Mouse (Mus musculus) heart, postnatal 0 days (tissue): ENCODE results near the gene Elovl6. TPM values are rescaled to one million over a fixed set of nuclear protein-coding genes. Genes with fewer than 3 reads are reported as not detected.
A peak's percentile ranks its signal among the peaks of the same experiment; 100 is the strongest.

Experiments
- ATAC-seq: fragments of 200-750 bp; cut with Nextera tagmentation; 2 replicates; pipeline ENCODE4 v1.8.0; 2017; ENCODE audit warnings: low read depth, moderate number of reproducible peaks, moderate library complexity; ENCODE audit not compliant: insufficient read depth
- DNase-seq: peaks from one replicate; pipeline ENCODE4 v3.0.0-alpha.2; 2016; ENCODE audit warnings: low spot score
- H3K27ac ChIP-seq: fragments of 300-500 bp; sonication (generic); 2 replicates; pipeline ENCODE4 v1.5.1; 2014; ENCODE audit warnings: low read depth, mild to moderate bottlenecking
- H3K27me3 ChIP-seq: fragments of 300-500 bp; sonication (generic); 2 replicates; pipeline ENCODE4 v1.6.1; 2014; ENCODE audit warnings: low read length, mixed read lengths; ENCODE audit not compliant: control insufficient read depth, insufficient read depth
- H3K36me3 ChIP-seq: fragments of 300-500 bp; sonication (generic); replicated peaks from 2 replicates; pipeline ENCODE4 v1.6.1; 2014; ENCODE audit warnings: low read length, mixed read lengths; ENCODE audit not compliant: control insufficient read depth, insufficient read depth
- H3K4me1 ChIP-seq: fragments of 300-500 bp; sonication (generic); 2 replicates; pipeline ENCODE4 v1.6.1; 2014; ENCODE audit warnings: antibody characterized with exemption; ENCODE audit not compliant: control insufficient read depth, insufficient read depth
- H3K4me2 ChIP-seq: fragments of 300-500 bp; sonication (generic); 2 replicates; pipeline ENCODE4 v1.6.1; 2014; ENCODE audit warnings: low read depth, mild to moderate bottlenecking, low read length, moderate library complexity
- H3K4me3 ChIP-seq: fragments of 300-500 bp; sonication (generic); 2 replicates; pipeline ENCODE4 v1.5.1; 2014; ENCODE audit warnings: low read depth, low read length
- H3K9ac ChIP-seq: fragments of 300-500 bp; sonication (generic); replicated peaks from 2 replicates; pipeline ENCODE4 v1.6.1; 2014; ENCODE audit warnings: low read depth, low read length, mixed read lengths
- H3K9me3 ChIP-seq: fragments of 300-500 bp; sonication (generic); replicated peaks from 2 replicates; pipeline ENCODE4 v1.6.1; 2016; ENCODE audit warnings: low read length; ENCODE audit not compliant: control insufficient read depth
- CTCF ChIP-seq: IDR thresholded peaks from 2 replicates; pipeline ENCODE4 v1.5.1; 2016; ENCODE audit warnings: antibody characterized with exemption, control low read depth, low read depth
- EP300 ChIP-seq: IDR thresholded peaks from 2 replicates; pipeline ENCODE4 v1.6.1; 2016; ENCODE audit warnings: antibody characterized with exemption, low read depth
- WGBS: fragments of 180-500 bp; shearing (Covaris S2); extraction: QIAGEN DNeasy Blood & Tissue Kit; methylation state at CpG from one replicate; pipeline ENCODE4 v1.1.7; 2014; 5-methylcytosine and 5-hydroxymethylcytosine counted together
- polyA plus RNA-seq: library from polyadenylated mRNA; unstranded; fragments of >200 nt; fragmentation: Nextera tagmentation; extraction: Ambion mirVana; gene quantifications from 2 replicates; pipeline ENCODE4 v1.2.1, GENCODE M21; 2015
- total RNA-seq: library from RNA; depleted of rRNA; stranded (reverse); fragments of >200 nt; gene quantifications from 2 replicates; pipeline ENCODE4 v1.2.3, GENCODE M21; 2014; ENCODE audit warnings: low replicate concordance

Elovl6 gene
- total and polyA plus RNA-seq, 2 experiments from 2014 or later = 2.9 to 5.2 TPM

DNA sequence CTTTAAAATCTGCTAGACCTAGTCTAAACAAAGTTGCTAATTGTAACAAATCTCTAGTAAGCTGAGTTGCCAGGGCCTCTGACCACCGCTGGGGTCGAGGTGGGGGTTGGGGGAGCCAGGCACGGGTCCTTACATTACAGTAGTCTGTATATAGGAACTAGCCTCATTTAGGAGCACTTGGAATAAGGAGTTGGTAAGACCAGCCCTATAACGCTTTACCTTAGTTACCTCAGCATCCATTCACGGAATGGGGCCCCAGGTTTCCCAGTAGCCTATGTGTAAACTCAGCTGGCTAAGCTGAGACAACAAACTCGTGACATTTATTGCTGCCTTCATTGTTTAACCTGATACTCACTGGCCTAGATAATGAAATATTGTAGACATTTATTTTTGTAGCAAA is 3.3 kb downstream of the Elovl6 start:
- no peak for DNase-seq
- H3K9me3 ChIP-seq = no peaks in the 10 kb centered on the region
- H3K27ac ChIP-seq = peak overlapping the region; percentile 81; the same call in 1 of the 2 replicates
- 0 out of 2 replicates have a peak, but pooled peaks cover 6% of the 10 kb centered on the region for H3K4me1 ChIP-seq
- H3K4me3 ChIP-seq = 0 out of 2 replicates have a peak overlapping the region, but pooled peaks have one; percentile 30
- 50% methylated on average over 6 of the region's 6 CpGs for WGBS
- TF ChIP-seq EP300 (no peak), CTCF (no peak)
- H3K27me3 ChIP-seq = no peaks in the 10 kb centered on the region
- ATAC-seq = no peak
- H3K36me3 ChIP-seq = no peaks in the 10 kb centered on the region
- H3K4me2 ChIP-seq = peak overlapping the region; percentile 56; the same call in 1 of the 2 replicates
- no peak overlapping the region for H3K9ac ChIP-seq

GRCm38 (mm10) chr3:129536109-129536508 is 4.0 kb downstream of the Elovl6 start:
- H3K36me3 ChIP-seq = no peaks in the 10 kb centered on the region
- H3K9me3 ChIP-seq = no peaks in the 10 kb centered on the region
- peak; percentile 93 for ATAC-seq
- H3K27me3 ChIP-seq = no peaks in the 10 kb centered on the region
- DNase-seq = peak; percentile 99
- 0 out of 2 replicates have a peak overlapping the region, but pooled peaks have one; percentile 34 for H3K9ac ChIP-seq
- under 1% methylated on average over 11 of the region's 11 CpGs for WGBS
- 0 out of 2 replicates have a peak, but pooled peaks cover 6% of the 10 kb centered on the region for H3K4me1 ChIP-seq
- TF ChIP-seq CTCF (no peak), EP300 (no peak)
- H3K27ac ChIP-seq = peak overlapping the region; percentile 81
- H3K4me3 ChIP-seq = peak overlapping the region; percentile 30
- peak overlapping the region; percentile 56 for H3K4me2 ChIP-seq

DNA sequence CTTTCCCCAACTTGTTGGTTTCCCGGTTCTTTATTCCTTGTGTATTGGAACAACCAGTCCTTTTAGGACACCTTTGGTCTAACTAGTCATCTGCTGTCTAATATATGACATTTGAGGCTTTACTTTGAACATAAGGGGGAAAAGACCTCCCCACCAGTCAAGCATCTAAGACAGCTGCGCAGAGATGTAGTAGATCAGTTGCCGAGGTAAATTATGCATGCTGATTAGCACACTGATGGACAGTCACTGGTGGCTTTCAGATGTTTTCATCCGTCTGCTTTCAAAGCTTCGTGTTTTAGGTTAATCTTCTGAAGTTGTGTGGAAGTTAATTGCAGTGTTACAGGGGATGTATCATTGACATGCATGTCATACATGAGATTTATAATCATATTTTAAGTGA is 5.8 kb downstream of the Elovl6 start:
- Histone ChIP-seq H3K4me2 (no peak overlapping the region), H3K27me3 (no peaks in the 10 kb centered on the region), H3K36me3 (0 out of 2 replicates have a peak, but pooled peaks cover 4% of the 10 kb centered on the region), H3K9me3 (no peaks in the 10 kb centered on the region), H3K27ac (no peak overlapping the region), H3K4me3 (no peak overlapping the region), H3K9ac (no peak overlapping the region), H3K4me1 (0 out of 2 replicates have a peak, but pooled peaks cover 6% of the 10 kb centered on the region)
- no peak for TF ChIP-seq EP300
- TF ChIP-seq CTCF = no peak
- no peak for ATAC-seq
- DNase-seq = no peak
- 86% methylated on average over 5 of the region's 5 CpGs for WGBS

GRCm38 (mm10) chr3:129540882-129541281 is 8.7 kb downstream of the Elovl6 start:
- Histone ChIP-seq H3K4me2 (no peak overlapping the region), H3K9ac (no peak overlapping the region), H3K27ac (no peak overlapping the region), H3K36me3 (0 out of 2 replicates have a peak, but pooled peaks cover 4% of the 10 kb centered on the region), H3K4me3 (no peak overlapping the region), H3K9me3 (no peaks in the 10 kb centered on the region), H3K27me3 (no peaks in the 10 kb centered on the region), H3K4me1 (0 out of 2 replicates have a peak, but pooled peaks cover 6% of the 10 kb centered on the region)
- ATAC-seq (no peak), DNase-seq (no peak)
- TF ChIP-seq CTCF = no peak
- TF ChIP-seq EP300 = no peak
- 95% methylated on average over 2 of the region's 2 CpGs for WGBS

DNA sequence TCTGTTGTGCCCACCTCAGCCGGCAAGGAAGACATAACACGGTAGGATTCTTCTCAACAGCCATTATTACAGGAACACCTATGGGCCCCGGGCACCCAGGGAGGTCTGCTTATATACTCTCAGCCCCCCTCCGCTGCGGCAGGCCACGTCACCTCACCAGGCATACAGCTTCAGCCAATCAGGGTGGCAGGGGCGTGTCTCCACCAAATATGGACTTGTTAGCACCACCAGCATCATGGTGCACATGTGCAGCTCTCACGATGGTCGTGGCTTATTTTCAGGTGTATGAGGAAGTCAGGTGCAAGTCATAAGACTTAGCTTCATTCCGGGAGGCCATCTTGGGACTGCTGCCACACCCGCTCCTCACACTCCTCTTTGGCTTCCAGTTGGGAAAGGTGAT is 9.3 kb downstream of the Elovl6 start:
- Histone ChIP-seq H3K9me3 (no peaks in the 10 kb centered on the region), H3K9ac (no peak overlapping the region), H3K4me3 (no peak overlapping the region), H3K36me3 (0 out of 2 replicates have a peak, but pooled peaks cover 4% of the 10 kb centered on the region), H3K4me1 (0 out of 2 replicates have a peak, but pooled peaks cover 6% of the 10 kb centered on the region), H3K27me3 (no peaks in the 10 kb centered on the region), H3K27ac (no peak overlapping the region), H3K4me2 (no peak overlapping the region)
- ATAC-seq (no peak), DNase-seq (no peak)
- TF ChIP-seq CTCF (no peak), EP300 (no peak)
- 91% methylated on average over 11 of the region's 11 CpGs for WGBS

- 0 out of 2 replicates have a peak, but pooled peaks cover 4% of the 10 kb centered on the region for H3K36me3 ChIP-seq
- TF ChIP-seq CTCF (no peak), EP300 (no peak)
- ATAC-seq (no peak), DNase-seq (no peak)
- no peak overlapping the region for H3K4me3 ChIP-seq
- no peak overlapping the region for H3K9ac ChIP-seq
- no peak overlapping the region for H3K4me2 ChIP-seq
- H3K27ac ChIP-seq = no peak overlapping the region
- H3K27me3 ChIP-seq = no peaks in the 10 kb centered on the region
- WGBS = 90% methylated on average over 3 of the region's 3 CpGs
- no peaks in the 10 kb centered on the region for H3K9me3 ChIP-seq
- H3K4me1 ChIP-seq = no peaks in the 10 kb centered on the region; the same call in 1 of the 2 replicates
Observed at GRCm38 (mm10) chr3:129543376-129543775, 11.2 kb downstream of the Elovl6 start.
